Mouse (Mus musculus): ENCODE measurements around the gene Tarm1. TPM values are rescaled to one million over a fixed set of nuclear protein-coding genes. Genes with fewer than 3 reads are reported as not detected.

Tarm1 gene
- not detected in 2 replicates for polyA plus RNA-seq (2014; fragmentation: Nextera tagmentation; extraction: Ambion mirVana)

DNA sequence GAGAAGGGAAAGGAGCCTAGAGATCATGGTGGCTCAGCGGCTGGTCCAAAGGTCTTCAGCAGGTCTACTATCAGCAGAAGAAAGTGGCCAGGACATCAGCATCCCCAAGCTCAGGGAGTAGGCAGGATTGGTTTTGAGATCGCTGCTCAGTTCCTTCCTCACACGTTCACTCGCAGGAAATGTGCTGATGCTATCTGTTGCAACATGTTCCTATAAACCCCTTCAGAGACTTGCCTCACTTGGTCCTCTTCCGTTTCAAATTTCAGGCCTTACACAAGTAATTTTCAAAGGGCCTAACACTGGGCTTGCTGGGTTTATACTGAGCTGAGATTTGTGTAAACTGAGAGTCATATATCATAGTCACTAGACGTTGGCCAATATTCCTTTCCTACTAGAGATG is at the start of gene Tarm1:
Gene Tarm1 (minus strand): TSS at position 186 of the 400 bp plus-strand sequence.
- ATAC-seq (replicated peaks; ENCODE audit: insufficient number of reproducible peaks, low FRiP score, low TSS enrichment, low read depth): no peak
- DNase-seq (ENCODE audit: low spot score): no peak
- H3K9ac ChIP-seq (replicated peaks; ENCODE audit: low read length): no peak within 1 kb of the TSS
- 83% methylated on average over 6 of the region's 6 CpGs for WGBS
- H3K4me1 ChIP-seq (ENCODE audit: control insufficient read depth, insufficient read depth, low read length): no peaks in the 10 kb centered on the region
- H3K27me3 ChIP-seq (ENCODE audit: control insufficient read depth, insufficient read depth, low read length): no peaks in the 10 kb centered on the region
- no peak within 1 kb of the TSS for H3K27ac ChIP-seq (replicated peaks; ENCODE audit: low read depth, low read length)
- no peak within 1 kb of the TSS for H3K4me2 ChIP-seq (ENCODE audit: low read depth, low read length)
- H3K4me3 ChIP-seq (ENCODE audit: low read depth, low read length): no peak within 1 kb of the TSS
- H3K36me3 ChIP-seq (replicated peaks; ENCODE audit: control insufficient read depth, insufficient read depth, low read depth, low read length): no peaks in the 10 kb centered on the region
- H3K9me3 ChIP-seq (replicated peaks; ENCODE audit: control insufficient read depth, low read length): no peaks in the 10 kb centered on the region

DNA sequence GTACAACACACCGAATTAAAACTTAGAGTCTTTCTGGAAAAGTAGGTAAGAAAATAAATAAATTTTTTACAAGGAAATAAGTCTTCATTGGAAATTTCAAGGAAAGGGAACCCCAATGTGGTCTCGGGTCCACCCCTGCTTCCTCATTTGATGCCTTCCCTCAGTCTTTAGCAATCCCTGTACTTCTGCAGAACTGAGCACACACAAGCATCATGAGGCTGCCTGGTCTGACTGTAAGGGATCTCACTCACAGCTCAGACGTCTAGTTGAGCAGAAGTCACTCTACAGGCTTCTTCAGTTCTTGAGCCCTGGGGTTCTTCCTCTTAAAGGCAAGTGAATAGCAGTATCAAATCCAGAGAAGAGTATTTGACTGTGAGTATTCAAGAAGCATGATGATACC is 3.5 kb upstream of the Tarm1 start:
- DNase-seq (ENCODE audit: low spot score): no peak
- ATAC-seq (replicated peaks; ENCODE audit: insufficient number of reproducible peaks, low FRiP score, low TSS enrichment, low read depth): no peak
- Histone ChIP-seq H3K9me3 (replicated peaks; ENCODE audit: control insufficient read depth, low read length) (no peaks in the 10 kb centered on the region), H3K4me1 (ENCODE audit: control insufficient read depth, insufficient read depth, low read length) (no peaks in the 10 kb centered on the region), H3K36me3 (replicated peaks; ENCODE audit: control insufficient read depth, insufficient read depth, low read depth, low read length) (no peaks in the 10 kb centered on the region), H3K27me3 (ENCODE audit: control insufficient read depth, insufficient read depth, low read length) (no peaks in the 10 kb centered on the region), H3K9ac (replicated peaks; ENCODE audit: low read length) (no peak overlapping the region), H3K4me2 (ENCODE audit: low read depth, low read length) (no peak overlapping the region), H3K4me3 (ENCODE audit: low read depth, low read length) (no peak overlapping the region), H3K27ac (replicated peaks; ENCODE audit: low read depth, low read length) (no peak overlapping the region)
- 70% methylated on average over 3 of the region's 3 CpGs for WGBS

DNA sequence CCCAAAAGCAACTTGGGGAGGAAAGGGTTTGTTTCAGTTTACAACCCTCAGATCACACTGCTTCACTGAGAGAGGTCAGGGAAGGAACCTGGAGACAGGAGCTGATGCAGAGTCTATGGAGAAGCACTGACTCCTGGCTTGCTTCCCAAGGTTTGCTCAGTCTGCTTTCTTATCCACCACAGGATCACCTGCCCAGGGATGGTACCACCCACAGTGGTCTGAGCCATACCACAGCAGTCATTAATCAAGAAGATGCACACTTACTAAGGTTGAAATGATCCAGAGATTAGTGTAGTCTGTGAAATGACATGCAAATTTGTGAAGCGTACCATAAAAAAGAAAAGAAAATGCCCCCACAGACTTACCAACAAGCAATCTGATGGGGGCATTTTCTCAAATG is 2.0 kb downstream of the Tarm1 start:
- no peak overlapping the region for H3K9ac ChIP-seq (replicated peaks; ENCODE audit: low read length)
- DNase-seq (ENCODE audit: low spot score) (no peak), ATAC-seq (replicated peaks; ENCODE audit: insufficient number of reproducible peaks, low FRiP score, low TSS enrichment, low read depth) (no peak)
- H3K36me3 ChIP-seq (replicated peaks; ENCODE audit: control insufficient read depth, insufficient read depth, low read depth, low read length): no peaks in the 10 kb centered on the region
- H3K4me1 ChIP-seq (ENCODE audit: control insufficient read depth, insufficient read depth, low read length): no peaks in the 10 kb centered on the region
- H3K4me3 ChIP-seq (ENCODE audit: low read depth, low read length): no peak overlapping the region
- H3K27ac ChIP-seq (replicated peaks; ENCODE audit: low read depth, low read length): no peak overlapping the region
- WGBS: 87% methylated on average over 1 of the region's 1 CpGs
- no peaks in the 10 kb centered on the region for H3K27me3 ChIP-seq (ENCODE audit: control insufficient read depth, insufficient read depth, low read length)
- no peaks in the 10 kb centered on the region for H3K9me3 ChIP-seq (replicated peaks; ENCODE audit: control insufficient read depth, low read length)
- no peak overlapping the region for H3K4me2 ChIP-seq (ENCODE audit: low read depth, low read length)

DNA sequence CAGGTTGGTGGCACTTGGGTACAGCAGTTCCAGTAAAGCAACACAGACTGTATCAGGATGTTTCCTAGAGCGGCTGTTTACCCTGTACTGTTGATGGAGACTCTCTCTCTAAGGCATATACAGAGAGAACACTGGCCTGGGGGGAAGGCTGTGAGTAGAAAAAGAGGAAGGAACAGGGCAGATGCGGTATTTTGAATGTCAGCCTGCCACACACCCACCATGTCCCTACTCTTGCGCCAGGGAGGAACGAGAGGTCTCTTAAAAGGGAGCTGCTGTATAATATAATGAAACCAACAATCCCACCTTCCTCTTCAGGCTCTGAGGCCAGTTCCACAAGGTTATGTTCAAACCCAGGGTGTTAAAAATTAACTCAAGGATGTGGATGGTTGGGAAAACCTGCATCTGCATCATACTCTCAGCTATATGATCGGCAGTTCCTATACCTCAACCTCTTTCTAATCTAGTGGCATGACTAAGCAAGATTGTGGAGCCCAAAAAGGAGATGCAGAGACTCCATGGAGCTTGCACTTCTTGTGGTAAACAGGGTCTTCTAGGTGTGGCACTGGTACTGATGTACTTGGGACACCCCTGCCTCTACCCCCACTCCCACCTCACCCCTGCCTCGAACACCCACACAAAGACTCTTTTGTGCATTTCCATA is 20.3 kb downstream of the Tarm1 start:
- no peak for DNase-seq (ENCODE audit: low spot score)
- no peak overlapping the region for H3K4me2 ChIP-seq (ENCODE audit: low read depth, low read length)
- no peak overlapping the region for H3K27ac ChIP-seq (replicated peaks; ENCODE audit: low read depth, low read length)
- H3K9me3 ChIP-seq (replicated peaks; ENCODE audit: control insufficient read depth, low read length): no peaks in the 10 kb centered on the region; the same call in 1 of the 2 replicates
- WGBS: 82% methylated on average over 6 of the region's 6 CpGs
- H3K4me3 ChIP-seq (ENCODE audit: low read depth, low read length): no peak overlapping the region
- H3K4me1 ChIP-seq (ENCODE audit: control insufficient read depth, insufficient read depth, low read length): no peaks in the 10 kb centered on the region
- no peak for ATAC-seq (replicated peaks; ENCODE audit: insufficient number of reproducible peaks, low FRiP score, low TSS enrichment, low read depth)
- no peaks in the 10 kb centered on the region for H3K36me3 ChIP-seq (replicated peaks; ENCODE audit: control insufficient read depth, insufficient read depth, low read depth, low read length)
- no peaks in the 10 kb centered on the region for H3K27me3 ChIP-seq (ENCODE audit: control insufficient read depth, insufficient read depth, low read length)
- no peak overlapping the region for H3K9ac ChIP-seq (replicated peaks; ENCODE audit: low read length)

DNA sequence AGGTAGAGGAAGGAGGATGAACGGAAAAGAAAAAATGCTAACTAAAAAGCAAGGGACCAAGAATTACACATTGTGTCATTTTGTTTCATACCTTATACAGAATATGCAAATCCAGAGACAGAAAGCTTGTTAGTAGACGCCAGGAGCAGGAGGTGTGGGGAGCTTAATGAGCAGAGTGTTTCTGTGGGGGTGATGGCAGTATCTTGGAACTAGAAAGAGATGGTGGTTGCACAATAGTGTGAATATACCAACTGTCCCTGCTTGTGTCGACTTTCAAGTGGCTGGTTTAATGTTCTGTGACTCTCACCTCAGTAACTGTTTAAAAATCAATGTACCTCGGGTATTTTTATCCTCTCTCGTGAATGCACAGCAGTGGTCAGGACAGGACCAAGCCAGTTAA is 25.7 kb downstream of the Tarm1 start:
- WGBS: 82% methylated on average over 5 of the region's 5 CpGs
- Histone ChIP-seq H3K4me2 (ENCODE audit: low read depth, low read length) (no peak overlapping the region), H3K4me1 (ENCODE audit: control insufficient read depth, insufficient read depth, low read length) (no peaks in the 10 kb centered on the region), H3K27ac (replicated peaks; ENCODE audit: low read depth, low read length) (no peak overlapping the region), H3K4me3 (ENCODE audit: low read depth, low read length) (no peak overlapping the region), H3K27me3 (ENCODE audit: control insufficient read depth, insufficient read depth, low read length) (no peaks in the 10 kb centered on the region), H3K9me3 (replicated peaks; ENCODE audit: control insufficient read depth, low read length) (no peaks in the 10 kb centered on the region; the same call in 1 of the 2 replicates), H3K9ac (replicated peaks; ENCODE audit: low read length) (no peak overlapping the region), H3K36me3 (replicated peaks; ENCODE audit: control insufficient read depth, insufficient read depth, low read depth, low read length) (no peaks in the 10 kb centered on the region)
- no peak for DNase-seq (ENCODE audit: low spot score)
- no peak for ATAC-seq (replicated peaks; ENCODE audit: insufficient number of reproducible peaks, low FRiP score, low TSS enrichment, low read depth)

DNA sequence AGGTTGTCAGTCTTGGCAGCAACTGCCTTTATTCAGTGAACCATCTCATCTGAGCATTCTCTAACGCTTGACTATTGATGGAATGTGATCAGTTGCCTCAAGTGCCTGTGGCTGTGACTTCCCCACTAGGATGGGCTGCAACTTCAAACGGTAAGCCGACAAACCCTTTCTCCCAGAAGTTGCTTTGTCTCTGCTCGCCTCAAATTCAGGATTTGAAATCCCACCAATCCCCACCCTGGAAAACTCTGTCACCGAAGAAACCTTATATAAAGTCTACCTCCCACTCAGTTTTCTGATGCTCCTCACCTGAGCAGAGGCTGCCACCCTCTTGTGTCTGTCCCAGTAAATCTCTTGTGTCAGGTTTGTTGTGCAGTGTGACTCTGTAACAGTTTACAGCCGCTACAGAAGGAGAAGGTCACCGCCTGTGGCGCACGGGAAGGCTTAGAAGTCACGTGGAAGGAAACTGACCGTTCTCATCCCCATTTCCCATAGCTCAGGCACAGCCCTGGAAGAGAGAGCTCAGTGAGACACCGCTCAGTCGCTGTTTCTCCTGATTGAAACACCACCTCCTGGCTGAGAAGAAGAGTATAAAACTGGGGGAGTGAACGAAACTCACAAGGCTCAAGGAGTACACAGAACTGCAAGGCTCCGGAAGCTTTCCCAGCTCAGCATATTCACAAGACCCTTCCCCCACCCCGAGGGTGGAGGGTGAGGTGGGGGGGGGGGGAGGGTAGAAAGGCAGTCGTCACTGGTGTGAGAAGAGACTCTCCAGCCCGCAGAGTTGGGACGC is 27.9 kb downstream of the Tarm1 start:
- no peaks in the 10 kb centered on the region for H3K27me3 ChIP-seq (ENCODE audit: control insufficient read depth, insufficient read depth, low read length)
- peak overlapping the region; percentile 37 for H3K4me2 ChIP-seq (ENCODE audit: low read depth, low read length)
- 0 out of 2 replicates have a peak, but pooled peaks have one; percentile 39 for ATAC-seq (replicated peaks; ENCODE audit: insufficient number of reproducible peaks, low FRiP score, low TSS enrichment, low read depth)
- 0 out of 2 replicates have a peak overlapping the region, but pooled peaks have one; percentile 5 for H3K4me3 ChIP-seq (ENCODE audit: low read depth, low read length)
- no peaks in the 10 kb centered on the region for H3K9me3 ChIP-seq (replicated peaks; ENCODE audit: control insufficient read depth, low read length)
- H3K36me3 ChIP-seq (replicated peaks; ENCODE audit: control insufficient read depth, insufficient read depth, low read depth, low read length): no peaks in the 10 kb centered on the region
- H3K4me1 ChIP-seq (ENCODE audit: control insufficient read depth, insufficient read depth, low read length): no peaks in the 10 kb centered on the region
- DNase-seq (ENCODE audit: low spot score): peak; percentile 47
- no peak overlapping the region for H3K27ac ChIP-seq (replicated peaks; ENCODE audit: low read depth, low read length)
- WGBS: 7% methylated on average over 19 of the region's 19 CpGs
- no peak overlapping the region; the same call in 1 of the 2 replicates for H3K9ac ChIP-seq (replicated peaks; ENCODE audit: low read length)

DNA sequence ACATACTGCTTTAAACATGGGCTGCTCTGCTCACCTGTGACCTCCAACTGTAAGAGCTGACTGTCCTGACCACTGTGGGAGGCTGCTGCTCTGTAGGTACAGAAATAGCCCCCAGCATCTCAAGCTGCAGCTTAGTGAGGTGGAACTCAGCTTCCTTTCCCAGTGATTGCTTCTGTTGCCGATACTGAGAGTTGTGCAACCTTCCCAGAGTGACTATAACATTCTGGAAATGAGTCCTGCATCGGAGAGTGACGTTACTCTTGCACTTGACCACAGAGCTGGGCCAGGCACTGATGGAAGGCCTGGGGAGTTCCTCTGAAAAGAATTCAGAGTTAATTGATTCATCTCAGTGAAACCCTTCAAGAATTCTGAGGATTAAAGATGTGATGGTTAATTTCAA is 29.6 kb downstream of the Tarm1 start:
- ATAC-seq (replicated peaks; ENCODE audit: insufficient number of reproducible peaks, low FRiP score, low TSS enrichment, low read depth) (no peak), DNase-seq (ENCODE audit: low spot score) (no peak)
- Histone ChIP-seq H3K27me3 (ENCODE audit: control insufficient read depth, insufficient read depth, low read length) (no peaks in the 10 kb centered on the region), H3K4me2 (ENCODE audit: low read depth, low read length) (no peak overlapping the region), H3K4me3 (ENCODE audit: low read depth, low read length) (no peak overlapping the region), H3K9me3 (replicated peaks; ENCODE audit: control insufficient read depth, low read length) (no peaks in the 10 kb centered on the region), H3K4me1 (ENCODE audit: control insufficient read depth, insufficient read depth, low read length) (no peaks in the 10 kb centered on the region), H3K9ac (replicated peaks; ENCODE audit: low read length) (no peak overlapping the region), H3K27ac (replicated peaks; ENCODE audit: low read depth, low read length) (no peak overlapping the region), H3K36me3 (replicated peaks; ENCODE audit: control insufficient read depth, insufficient read depth, low read depth, low read length) (no peaks in the 10 kb centered on the region)
- 76% methylated on average over 3 of the region's 3 CpGs for WGBS

DNA sequence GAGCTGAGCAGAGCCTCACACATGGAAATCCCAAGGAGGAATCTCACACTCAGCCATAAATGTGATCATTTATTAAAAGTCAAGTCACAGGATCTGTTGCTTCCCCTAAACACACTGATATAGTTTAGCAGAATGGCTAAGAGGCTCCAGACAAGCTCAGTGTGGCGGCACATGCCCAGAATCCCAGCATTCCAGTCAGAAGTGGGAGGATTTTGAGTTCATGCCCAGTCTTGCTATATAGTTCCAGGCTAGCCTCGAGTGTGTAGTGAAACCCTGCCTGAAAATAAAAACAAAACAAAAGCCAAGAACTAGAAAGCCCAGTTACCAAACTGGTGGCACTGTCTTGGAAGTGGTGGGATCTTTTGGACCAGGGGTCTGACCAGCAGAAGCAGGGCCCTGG is 33.8 kb downstream of the Tarm1 start:
- no peaks in the 10 kb centered on the region for H3K4me1 ChIP-seq (ENCODE audit: control insufficient read depth, insufficient read depth, low read length)
- 70% methylated on average over 2 of the region's 2 CpGs for WGBS
- no peak overlapping the region for H3K4me3 ChIP-seq (ENCODE audit: low read depth, low read length)
- H3K27ac ChIP-seq (replicated peaks; ENCODE audit: low read depth, low read length): no peak overlapping the region
- H3K4me2 ChIP-seq (ENCODE audit: low read depth, low read length): no peak overlapping the region
- H3K9me3 ChIP-seq (replicated peaks; ENCODE audit: control insufficient read depth, low read length): no peaks in the 10 kb centered on the region
- no peaks in the 10 kb centered on the region for H3K36me3 ChIP-seq (replicated peaks; ENCODE audit: control insufficient read depth, insufficient read depth, low read depth, low read length)
- no peak overlapping the region for H3K9ac ChIP-seq (replicated peaks; ENCODE audit: low read length)
- DNase-seq (ENCODE audit: low spot score): no peak
- no peaks in the 10 kb centered on the region for H3K27me3 ChIP-seq (ENCODE audit: control insufficient read depth, insufficient read depth, low read length)
- ATAC-seq (replicated peaks; ENCODE audit: insufficient number of reproducible peaks, low FRiP score, low TSS enrichment, low read depth): no peak
